Mouse (Mus musculus) megakaryocyte, embryonic 14.5 days (primary cell): ENCODE measurements around the gene Wfs1. TPM values are rescaled to one million over a fixed set of nuclear protein-coding genes. Genes with fewer than 3 reads are reported as not detected.

Experiments used
- H3K27me3 ChIP-seq: replicated peaks from 2 replicates; pipeline ENCODE3; 2012; ENCODE audit warnings: inconsistent platforms
- H3K36me3 ChIP-seq: replicated peaks from 2 replicates; pipeline ENCODE3; 2012; ENCODE audit warnings: low read length, inconsistent platforms, mixed read lengths
- H3K4me1 ChIP-seq: 2 replicates; pipeline ENCODE4 v1.6.1; 2012; ENCODE audit warnings: inconsistent platforms
- H3K4me3 ChIP-seq: replicated peaks from 2 replicates; pipeline ENCODE3; 2012; ENCODE audit warnings: moderate library complexity, mild to moderate bottlenecking, inconsistent platforms
- H3K9me3 ChIP-seq: 2 replicates; pipeline ENCODE4 v1.6.1; 2012; ENCODE audit warnings: inconsistent platforms
- FLI1 ChIP-seq: IDR thresholded peaks from 2 replicates; pipeline ENCODE4 v1.6.1; 2012; ENCODE audit warnings: low read length, inconsistent platforms, mixed read lengths
- GATA1 ChIP-seq: IDR thresholded peaks from 3 replicates; pipeline ENCODE4 v1.6.1; 2012; ENCODE audit warnings: mixed read lengths, low read length, inconsistent platforms, borderline replicate concordance
- polyA plus RNA-seq: library from polyadenylated mRNA; stranded (reverse); fragments of >175 nt; gene quantifications from 2 replicates; pipeline ENCODE4 v1.2.3, GENCODE M21; 2012; ENCODE audit warnings: low replicate concordance; ENCODE audit not compliant: insufficient read depth

The Wfs1 gene
- polyA plus RNA-seq, 1 experiment, result 0.78 TPM

DNA sequence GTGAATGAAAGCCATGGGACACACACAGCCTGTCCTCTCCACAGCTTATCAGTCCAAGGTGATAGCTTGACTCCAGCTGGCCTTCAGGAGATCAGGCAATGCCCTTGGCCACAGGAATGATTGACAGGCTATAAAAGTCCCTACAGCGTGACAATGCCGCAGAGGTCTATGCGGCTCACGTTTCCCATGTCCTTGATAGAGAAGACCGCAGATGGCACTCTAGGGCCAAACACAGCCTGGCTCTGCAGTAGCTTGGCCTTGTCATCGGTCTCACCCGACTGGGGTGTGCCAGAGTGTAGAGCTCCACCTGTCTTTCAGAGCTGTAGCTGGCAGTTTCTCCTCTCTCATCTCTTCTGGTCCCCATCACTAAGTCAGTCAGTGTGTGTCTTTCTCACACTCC, 52.5 kb downstream of the Wfs1 start:
- H3K9me3 ChIP-seq, result peaks cover 10% of the 10 kb centered on the region
- no peak overlapping the region for H3K4me3 ChIP-seq
- TF ChIP-seq FLI1 (no peak), GATA1 (no peak)
- peaks cover 15% of the 10 kb centered on the region; the same call in 1 of the 2 replicates for H3K4me1 ChIP-seq
- no peaks in the 10 kb centered on the region for H3K36me3 ChIP-seq
- H3K27me3 ChIP-seq, result peaks cover 51% of the 10 kb centered on the region

DNA sequence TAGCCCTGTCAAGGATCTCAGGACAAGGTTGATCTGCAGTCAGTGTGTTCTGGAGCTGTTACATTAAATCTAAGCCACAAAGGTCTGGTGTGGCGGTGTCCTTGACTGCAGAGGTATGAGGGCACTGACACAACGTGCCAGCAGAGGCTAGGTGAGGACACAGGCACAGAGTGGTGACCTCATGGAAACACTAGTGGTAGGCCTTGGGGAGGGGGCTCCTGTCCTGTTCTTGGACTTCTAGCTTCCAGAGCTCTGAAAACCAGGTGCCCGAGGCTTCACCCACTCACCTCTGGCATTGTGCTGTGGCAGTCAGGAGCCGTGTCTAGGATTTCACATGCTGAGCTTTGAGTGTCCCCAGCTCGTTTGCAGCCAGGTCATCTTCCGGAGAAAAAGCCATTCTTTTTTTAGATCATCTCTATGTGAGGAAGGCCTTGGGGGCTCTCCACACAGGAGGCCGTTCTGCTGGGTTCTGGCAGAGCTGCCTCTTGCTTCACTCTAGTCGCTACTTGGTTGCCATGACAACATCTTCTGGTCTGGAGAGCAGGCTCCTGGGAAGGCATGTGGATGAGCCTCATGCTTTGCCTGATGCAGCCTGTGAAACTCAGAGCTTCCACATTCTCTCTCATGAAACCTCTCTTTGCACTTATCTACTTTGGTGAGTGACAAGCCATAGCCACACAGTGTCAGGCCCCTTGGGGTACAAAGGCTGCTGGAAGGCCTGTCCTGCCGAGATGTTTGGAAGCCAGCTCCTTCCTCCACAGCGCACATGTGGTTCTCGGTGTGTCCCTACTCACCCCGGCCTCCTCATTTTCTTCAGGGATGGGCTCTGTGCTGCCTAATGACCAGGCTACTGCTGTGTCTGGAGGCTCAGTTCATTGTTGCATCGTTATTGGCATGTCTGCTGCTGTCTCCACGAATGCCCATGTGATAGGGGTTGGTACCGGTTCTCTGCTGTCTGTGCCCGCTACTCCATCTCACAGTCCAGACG, 53.2 kb downstream of the Wfs1 start:
- Histone ChIP-seq H3K4me3 (no peak overlapping the region), H3K4me1 (peaks cover 15% of the 10 kb centered on the region; the same call in 1 of the 2 replicates), H3K9me3 (peaks cover 14% of the 10 kb centered on the region), H3K27me3 (peaks cover 48% of the 10 kb centered on the region), H3K36me3 (no peaks in the 10 kb centered on the region)
- TF ChIP-seq FLI1, result no peak
- no peak for TF ChIP-seq GATA1

DNA sequence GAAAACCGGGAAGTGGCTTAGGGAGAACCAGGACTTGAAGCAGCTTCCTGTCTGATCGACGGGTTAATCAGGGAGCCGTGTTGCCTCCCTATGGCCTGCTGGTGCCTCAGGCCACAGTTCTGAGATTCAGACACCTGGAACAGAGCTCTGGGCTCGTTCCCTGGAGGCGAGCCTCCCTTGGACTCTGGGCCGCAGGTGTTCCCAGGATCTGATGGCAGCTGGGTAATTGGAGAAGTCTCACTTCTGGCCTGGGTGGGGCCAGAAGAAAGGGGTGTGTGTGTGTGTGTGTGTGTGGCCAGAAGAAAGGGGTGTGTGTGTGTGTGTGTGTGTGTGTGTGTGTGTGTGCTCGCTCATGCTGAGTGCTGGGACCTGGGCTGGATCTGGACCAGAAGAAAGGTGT, 55.6 kb downstream of the Wfs1 start:
- peaks cover 46% of the 10 kb centered on the region for H3K27me3 ChIP-seq
- peaks cover 14% of the 10 kb centered on the region for H3K9me3 ChIP-seq
- no peaks in the 10 kb centered on the region for H3K36me3 ChIP-seq
- peaks cover 12% of the 10 kb centered on the region; the same call in 1 of the 2 replicates for H3K4me1 ChIP-seq
- TF ChIP-seq FLI1 (no peak), GATA1 (no peak)
- H3K4me3 ChIP-seq, result no peak overlapping the region

DNA sequence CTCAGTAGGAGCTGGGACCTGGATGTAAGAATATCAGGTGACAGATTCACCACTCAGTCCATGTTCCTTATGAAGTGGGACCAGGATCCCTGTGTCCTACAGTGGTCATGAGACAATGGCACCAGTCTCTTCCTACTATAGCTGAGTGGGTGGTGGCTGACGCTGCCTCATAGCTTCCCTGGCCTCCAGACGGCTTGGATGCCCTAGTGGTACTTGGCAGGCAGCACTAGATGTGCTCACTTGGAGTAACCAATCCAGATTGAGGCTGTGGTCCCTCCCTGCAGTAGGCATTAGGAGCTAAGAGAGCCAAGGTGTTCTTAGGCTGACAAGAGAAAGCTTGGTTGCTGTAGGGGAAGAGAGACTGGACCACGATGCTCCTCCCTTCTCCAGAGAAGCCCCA, 59.6 kb downstream of the Wfs1 start:
- TF ChIP-seq GATA1, result no peak
- no peak for TF ChIP-seq FLI1
- Histone ChIP-seq H3K9me3 (peaks cover 18% of the 10 kb centered on the region), H3K4me3 (no peak overlapping the region), H3K36me3 (no peaks in the 10 kb centered on the region), H3K4me1 (peaks cover 5% of the 10 kb centered on the region; the same call in 1 of the 2 replicates), H3K27me3 (peaks cover 21% of the 10 kb centered on the region)

DNA sequence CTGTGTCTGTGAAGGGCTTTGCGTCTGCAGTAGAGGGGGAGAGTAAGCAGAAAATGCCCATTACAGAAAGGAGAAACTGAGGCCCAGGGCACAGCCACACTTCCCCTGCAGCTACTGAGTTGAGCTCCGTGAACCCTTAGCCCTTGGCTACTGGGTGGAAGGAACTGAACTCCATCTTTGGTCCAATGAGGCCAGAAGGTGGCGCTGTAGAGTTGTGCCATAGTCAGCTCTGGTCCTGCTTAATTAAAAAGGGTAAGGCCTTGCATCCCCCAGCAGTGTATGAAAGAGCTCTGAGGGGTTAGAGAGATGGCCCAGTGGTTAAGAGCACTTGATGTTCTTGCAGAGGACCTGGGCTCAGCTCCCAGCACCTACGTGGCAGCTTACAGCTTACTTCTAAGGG, 60.3 kb downstream of the Wfs1 start:
- Histone ChIP-seq H3K4me3 (no peak overlapping the region), H3K27me3 (peaks cover 23% of the 10 kb centered on the region), H3K36me3 (no peaks in the 10 kb centered on the region), H3K9me3 (peaks cover 18% of the 10 kb centered on the region), H3K4me1 (peaks cover 5% of the 10 kb centered on the region; the same call in 1 of the 2 replicates)
- TF ChIP-seq FLI1 (no peak), GATA1 (no peak)

DNA sequence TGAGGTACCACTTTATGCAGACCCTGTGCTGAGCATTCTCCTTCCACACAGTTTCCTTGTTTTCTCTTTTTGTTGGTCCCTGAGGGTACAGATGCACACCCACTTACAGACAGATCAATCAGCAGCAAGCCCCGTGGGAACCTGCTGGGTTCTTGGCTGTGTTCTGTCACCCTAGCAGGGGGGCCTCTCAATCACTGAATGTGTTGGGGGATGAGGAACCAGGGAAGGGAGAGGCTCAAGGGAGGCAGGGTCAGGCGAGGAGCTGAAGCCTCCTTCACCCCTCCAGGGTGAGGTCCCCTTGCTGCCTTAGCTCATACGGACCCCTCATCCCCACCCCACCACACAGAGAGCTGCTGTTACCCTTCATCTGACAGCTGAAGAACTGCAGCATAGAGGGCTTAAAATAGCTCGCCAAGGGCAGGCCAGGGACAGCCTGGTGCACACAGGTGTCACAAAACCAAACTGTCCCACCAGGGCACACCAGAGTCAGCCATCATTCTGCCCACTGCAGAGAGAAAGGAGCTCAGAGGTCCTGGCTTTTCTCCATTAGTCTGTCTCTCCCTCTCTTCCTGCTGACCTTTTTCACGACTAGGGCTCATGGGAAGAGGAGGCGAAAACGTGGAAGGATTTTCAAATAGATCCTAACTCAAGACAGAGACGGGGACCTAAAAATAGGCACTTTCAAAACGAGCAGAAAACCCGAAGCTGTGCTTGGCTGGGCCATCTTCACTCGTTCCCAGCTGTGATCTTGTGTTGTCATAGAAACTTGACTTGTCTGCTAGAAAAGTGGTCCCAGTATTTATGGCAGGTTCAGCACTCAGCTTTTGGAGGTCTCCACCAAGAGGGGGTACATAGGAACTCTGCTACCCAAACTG, 64.9 kb downstream of the Wfs1 start:
- H3K9me3 ChIP-seq, result 0 out of 2 replicates have a peak, but pooled peaks cover 3% of the 10 kb centered on the region
- no peak for TF ChIP-seq FLI1
- TF ChIP-seq GATA1, result no peak
- no peaks in the 10 kb centered on the region for H3K36me3 ChIP-seq
- no peak overlapping the region for H3K4me3 ChIP-seq
- H3K27me3 ChIP-seq, result peaks cover 29% of the 10 kb centered on the region
- H3K4me1 ChIP-seq, result peaks cover 25% of the 10 kb centered on the region

DNA sequence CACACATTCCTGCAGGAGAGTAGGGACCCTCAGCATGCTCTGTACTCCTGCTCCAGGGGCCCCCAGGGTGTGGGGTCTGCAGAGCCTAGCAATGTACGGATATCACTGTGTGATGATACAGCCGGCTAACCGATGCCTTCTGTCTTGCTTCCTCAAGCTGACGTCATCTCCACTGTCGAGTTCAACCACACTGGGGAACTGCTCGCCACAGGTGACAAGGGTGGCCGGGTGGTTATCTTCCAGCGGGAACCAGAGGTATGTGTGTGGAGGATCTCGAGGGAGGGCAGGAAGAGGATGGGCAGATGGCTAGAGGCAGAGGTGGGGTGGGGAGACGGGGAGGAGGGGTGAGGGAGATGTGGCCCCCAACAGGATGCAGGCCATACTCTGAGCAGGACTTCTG, 66.2 kb downstream of the Wfs1 start:
- 0 out of 2 replicates have a peak, but pooled peaks cover under 1% of the 10 kb centered on the region for H3K9me3 ChIP-seq
- H3K4me3 ChIP-seq, result no peak overlapping the region
- peaks cover 36% of the 10 kb centered on the region for H3K4me1 ChIP-seq
- peaks cover 27% of the 10 kb centered on the region for H3K27me3 ChIP-seq
- TF ChIP-seq GATA1, result no peak
- TF ChIP-seq FLI1, result no peak
- H3K36me3 ChIP-seq, result no peaks in the 10 kb centered on the region

DNA sequence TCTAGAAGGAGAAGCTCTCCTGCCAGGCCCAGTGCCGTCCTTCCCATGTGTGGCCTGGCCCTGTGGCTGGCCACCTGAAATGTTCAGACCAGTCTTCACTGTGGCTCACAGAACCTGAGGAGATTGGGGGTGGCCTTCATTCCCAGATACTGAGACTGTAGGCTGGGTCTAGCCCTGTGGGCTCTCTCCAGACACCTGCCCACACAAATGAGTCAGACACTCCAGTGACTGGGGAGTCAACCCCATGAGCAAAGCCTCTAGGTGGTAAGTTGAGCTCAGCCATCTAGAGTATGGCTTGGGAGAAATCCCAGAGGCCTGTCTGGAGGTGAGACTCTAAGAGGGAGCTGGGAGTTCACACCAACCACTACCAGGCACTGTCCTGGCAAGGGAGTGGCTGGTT, 67.1 kb downstream of the Wfs1 start:
- no peaks in the 10 kb centered on the region for H3K9me3 ChIP-seq
- no peak overlapping the region for H3K4me3 ChIP-seq
- peaks cover 32% of the 10 kb centered on the region for H3K27me3 ChIP-seq

DNA sequence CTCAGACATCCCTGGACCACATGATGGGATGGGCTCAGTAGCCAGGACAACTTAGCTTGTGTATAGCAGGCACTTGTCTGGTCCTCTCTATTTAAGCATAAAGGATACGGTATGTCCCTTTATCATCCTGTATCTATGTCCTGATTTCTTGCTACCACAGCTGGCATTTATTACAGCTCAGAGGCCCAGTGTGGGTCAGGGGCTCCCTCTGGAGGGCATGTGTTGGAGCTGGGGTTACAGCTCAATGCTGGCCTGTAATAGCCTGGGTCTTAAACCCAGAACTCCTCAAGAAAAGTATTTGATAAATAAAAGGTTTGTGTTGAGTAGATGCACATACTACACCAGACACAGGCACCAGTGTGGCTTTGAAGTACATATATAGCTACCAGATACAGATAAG, 68.9 kb downstream of the Wfs1 start:
- no peak for TF ChIP-seq FLI1
- no peak for TF ChIP-seq GATA1
- no peak overlapping the region for H3K4me3 ChIP-seq
- H3K4me1 ChIP-seq, result peaks cover 36% of the 10 kb centered on the region
- H3K27me3 ChIP-seq, result peaks cover 38% of the 10 kb centered on the region
- no peaks in the 10 kb centered on the region for H3K36me3 ChIP-seq
- no peaks in the 10 kb centered on the region for H3K9me3 ChIP-seq

More for the DNA sequence above, 67.1 kb downstream of the Wfs1 start:
- no peak for TF ChIP-seq FLI1
- no peak for TF ChIP-seq GATA1
- Histone ChIP-seq H3K36me3 (no peaks in the 10 kb centered on the region), H3K4me1 (peaks cover 36% of the 10 kb centered on the region)

DNA sequence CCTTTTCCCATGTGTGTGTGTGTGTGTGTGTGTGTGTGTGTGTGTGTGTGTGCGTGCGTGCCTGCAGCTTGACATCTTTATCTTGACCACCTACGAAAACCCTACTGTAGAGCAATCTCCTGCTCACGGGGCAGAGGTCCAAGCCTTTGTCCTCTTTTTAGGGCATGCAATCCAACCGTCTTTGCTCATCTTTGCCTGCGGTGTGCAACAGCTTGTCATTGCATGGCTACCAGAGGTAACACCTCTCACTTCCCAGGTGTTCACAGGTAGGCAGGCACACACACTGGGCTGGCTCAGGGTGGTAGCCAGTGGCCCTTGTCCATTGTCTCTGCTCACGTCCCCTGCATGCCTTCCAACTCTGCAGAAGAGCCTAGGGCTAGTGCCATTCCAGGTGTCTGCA, 71.0 kb downstream of the Wfs1 start:
- Histone ChIP-seq H3K36me3 (no peaks in the 10 kb centered on the region), H3K4me1 (peaks cover 34% of the 10 kb centered on the region), H3K4me3 (peak overlapping the region; percentile 74), H3K27me3 (peaks cover 37% of the 10 kb centered on the region), H3K9me3 (no peaks in the 10 kb centered on the region)
- no peak for TF ChIP-seq GATA1
- no peak for TF ChIP-seq FLI1
